Comparison of ENCODE assay signal across 23 mouse cellular contexts in the genomic region with DNA sequence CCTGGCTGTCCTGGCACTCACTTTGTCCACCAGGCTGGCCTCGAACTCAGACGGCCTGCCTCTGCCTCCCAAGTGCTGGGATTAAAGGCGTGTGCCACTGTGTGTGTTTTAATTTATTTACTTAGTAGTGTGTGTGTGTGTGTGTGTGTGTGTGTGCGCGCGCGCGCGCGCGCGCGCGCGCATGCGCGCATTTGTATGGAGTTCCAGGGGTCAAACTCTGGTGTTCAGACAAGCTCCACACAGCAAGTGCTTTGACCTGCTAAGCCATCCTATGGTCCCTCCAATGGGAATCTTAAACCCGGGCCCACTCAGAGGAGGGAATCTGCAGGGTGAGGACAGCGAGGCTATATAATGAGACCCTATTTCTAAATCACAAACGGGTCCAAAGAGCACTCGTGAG. TPM values are rescaled to one million over a fixed set of nuclear protein-coding genes. Genes with fewer than 3 reads are reported as not detected.
"Had no signal": no experiment of that assay in that cellular context is flagged by ENCODE, and none has a peak within 500 bp of the region (broad histone marks: within the 10 kb centered on the region; RNA-seq: fewer than 3 reads in every experiment).

No protein-coding gene starts in this region.

- H3K27me3 ChIP-seq: heart, embryonic 12.5 days; hindbrain, embryonic 12.5 days; intestine, embryonic 15.5 days; limb, embryonic 12.5 days had no signal

- H3K9me3 ChIP-seq: heart, embryonic 10.5 days; heart, embryonic 12.5 days; hindbrain, embryonic 10.5 days; hindbrain, embryonic 12.5 days; intestine, embryonic 15.5 days; limb, embryonic 10.5 days; limb, embryonic 12.5 days had no signal

- H3K36me3 ChIP-seq: heart, embryonic 10.5 days; heart, embryonic 12.5 days; hindbrain, embryonic 10.5 days; hindbrain, embryonic 12.5 days; intestine, embryonic 15.5 days; limb, embryonic 10.5 days; limb, embryonic 12.5 days had no signal

- H3K9ac ChIP-seq: heart, embryonic 12.5 days; hindbrain, embryonic 12.5 days; hindbrain, embryonic 14.5 days; intestine, embryonic 15.5 days; limb, embryonic 12.5 days; liver, embryonic 14.5 days had no signal

- H3K4me3 ChIP-seq: gastrocnemius, adult 2 months; heart, embryonic 10.5 days; heart, embryonic 12.5 days; hindbrain, embryonic 10.5 days; hindbrain, embryonic 12.5 days; intestine, embryonic 15.5 days; layer of hippocampus, adult 2 months; left cerebral cortex, adult 2 months; limb, embryonic 10.5 days; limb, embryonic 12.5 days had no signal

- H3K4me1 ChIP-seq: limb, embryonic 12.5 days had no signal

- DNase-seq: gastrocnemius, adult 2 months; gastrocnemius, postnatal 10 days; gastrocnemius, postnatal 25 days; heart, adult 18-20 months; heart, postnatal 10 days; heart, postnatal 4 days; kidney, adult 18-20 months; kidney, adult 8-10 months; kidney, postnatal 10 days; kidney, postnatal 36 days; liver had no signal

- H3K27ac ChIP-seq: gastrocnemius, adult 2 months; heart, embryonic 10.5 days; hindbrain, embryonic 10.5 days; hindbrain, embryonic 12.5 days; hindbrain, embryonic 14.5 days; intestine, embryonic 15.5 days; layer of hippocampus, adult 2 months; left cerebral cortex, adult 2 months; limb, embryonic 10.5 days; limb, embryonic 12.5 days; liver, embryonic 14.5 days had no signal

RNA-seq across cellular contexts. Expression of a gene that starts 53.0 kb away (rescaled TPM):
- total RNA-seq: gastrocnemius, adult 2 months; gastrocnemius, postnatal 4 days; heart, postnatal 4 days had no signal
